11 mouse cellular contexts compared by ENCODE assay signal in the genomic region with DNA sequence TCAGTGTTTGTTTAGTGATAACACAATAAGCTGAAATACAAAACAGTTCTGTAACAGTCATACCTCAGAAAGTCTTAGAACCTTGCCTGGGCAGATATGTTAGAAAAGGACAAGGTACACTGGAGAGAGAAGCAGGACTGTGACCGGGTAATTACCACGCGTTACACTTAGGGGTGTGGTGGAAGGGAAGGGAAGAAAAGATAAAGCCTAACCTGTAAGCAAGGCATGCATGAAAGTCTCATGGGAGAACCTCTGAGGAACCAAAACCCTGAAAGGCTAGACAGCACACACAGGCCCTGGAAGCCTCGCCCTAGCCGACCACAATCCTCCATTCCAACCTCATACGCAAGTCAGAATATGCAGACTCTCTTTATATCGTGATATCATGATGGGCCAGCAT. TPM values are rescaled to one million over a fixed set of nuclear protein-coding genes. Genes with fewer than 3 reads are reported as not detected.
DNase-seq lines count a peak whose midpoint lies in the region; TF ChIP-seq lines count a peak whose summit lies in the region.
"Had no signal": no experiment of that assay in that cellular context is flagged by ENCODE, and none has a peak within 500 bp of the region (broad histone marks: within the 10 kb centered on the region; RNA-seq: fewer than 3 reads in every experiment).

No protein-coding gene starts in this region.

- H3K27ac ChIP-seq in heart, embryonic 10.5 days, result peak overlapping the region; percentile 36; the same call in 1 of the 2 replicates
- no peak overlapping the region for H3K27ac ChIP-seq in liver, adult 2 months (replicated peaks; ENCODE audit: insufficient read depth, low read depth, low read length)

- H3K36me3 ChIP-seq in heart, embryonic 10.5 days, result no peaks in the 10 kb centered on the region
- no peaks in the 10 kb centered on the region for H3K36me3 ChIP-seq in liver, adult 2 months (ENCODE audit: control insufficient read depth, insufficient read depth, low read length)

- DNase-seq in heart, embryonic 10.5 days (ENCODE audit: low spot score), result peak; percentile 80
- no peak for DNase-seq in heart, postnatal 36 days
- DNase-seq in MEL-GATA-1-ER (ENCODE audit: extremely low read depth, low read depth), result peak; percentile 45
- peak; percentile 29 for DNase-seq in liver, adult 2 months (ENCODE audit: extremely low read depth, low read depth, low spot score)
- peak; percentile 58 to 65 for DNase-seq in spleen, postnatal 36 days (ENCODE audit: low spot score in 2 of 2)
- DNase-seq in layer of hippocampus, adult 9-11 months, result no peak
- DNase-seq in urinary bladder, adult 2 months (ENCODE audit: low spot score), result no peak
- DNase-seq in adrenal gland, adult (ENCODE audit: inconsistent age in 2 of 2, low spot score in 1 of 2), result no peak
- DNase-seq: cerebellum, postnatal 36 days; kidney, postnatal 14 days; retina, postnatal 1 day had no signal

- 80% methylated on average over 7 of the region's 7 CpGs for WGBS in heart, embryonic 10.5 days
- WGBS in liver, adult 2 months, result 60% methylated on average over 7 of the region's 7 CpGs

- peaks cover 15% of the 10 kb centered on the region; the same call in 1 of the 2 replicates for H3K79me2 ChIP-seq in liver, adult 2 months (ENCODE audit: control insufficient read depth, insufficient read depth, low read length)

- H3K9me3 ChIP-seq in heart, embryonic 10.5 days, result no peaks in the 10 kb centered on the region

- no peak for TF ChIP-seq CTCF in liver, adult 2 months (IDR thresholded peaks at IDR 0.05; ENCODE audit: low read depth, low read length)

- TF ChIP-seq POLR2A in liver, adult 2 months (IDR thresholded peaks at IDR 0.05; ENCODE audit: extremely low read depth, insufficient read depth, low read length), result no peak

- intact Hi-C loops in heart, postnatal 36 days (cut with DNase I), result no loop called here

- peaks cover 11% of the 10 kb centered on the region; the same call in 1 of the 2 replicates for H3K4me1 ChIP-seq in heart, embryonic 10.5 days
- H3K4me1 ChIP-seq in liver, adult 2 months (ENCODE audit: control insufficient read depth, insufficient read depth, low read length), result peaks cover 7% of the 10 kb centered on the region; the same call in 1 of the 2 replicates

- H3K4me3 ChIP-seq in heart, embryonic 10.5 days, result no peak overlapping the region
- no peak overlapping the region for H3K4me3 ChIP-seq in liver, adult 2 months (ENCODE audit: insufficient read depth, low read depth, low read length)

- H3K27me3 ChIP-seq in heart, embryonic 10.5 days (ENCODE audit: insufficient read depth, poor library complexity, severe bottlenecking), result no peaks in the 10 kb centered on the region
- no peaks in the 10 kb centered on the region for H3K27me3 ChIP-seq in liver, adult 2 months (ENCODE audit: control insufficient read depth, insufficient read depth, low read length)

- H3K9ac ChIP-seq in liver, adult 2 months (ENCODE audit: low read depth, low read length), result no peak overlapping the region

RNA-seq across cellular contexts. Expression of gene Clcn3, which starts 26.3 kb away (rescaled TPM):
- 21.7 and 26.0 TPM in 2 replicates for polyA plus RNA-seq in heart, embryonic 10.5 days (2016; fragmentation: Nextera tagmentation; extraction: Ambion mirVana)
- 10 to 100 TPM; 33.6 to 34.3 TPM for total RNA-seq in heart, postnatal 36 days (2021)
- total RNA-seq in liver, adult 2 months (2014; rRNA removed), result 26.0 and 27.7 TPM in 2 replicates
- 8.9 and 9.8 TPM in 2 replicates for polyA plus RNA-seq in liver, adult 2 months (2012; rRNA removed)
- polyA plus RNA-seq in urinary bladder, adult 2 months (2012; rRNA removed), result 21.5 and 22.7 TPM in 2 replicates

RNA-seq across cellular contexts. Expression of gene Nek1, which starts 36.1 kb away (rescaled TPM):
- 12.8 and 13.7 TPM in 2 replicates for polyA plus RNA-seq in heart, embryonic 10.5 days (2016; fragmentation: Nextera tagmentation; extraction: Ambion mirVana)
- 1 to 10 TPM; 8.0 to 9.4 TPM for total RNA-seq in heart, postnatal 36 days (2021)
- total RNA-seq in liver, adult 2 months (2014; rRNA removed), result 7.0 and 7.7 TPM in 2 replicates
- 2.0 and 3.1 TPM in 2 replicates for polyA plus RNA-seq in liver, adult 2 months (2012; rRNA removed)
- polyA plus RNA-seq in urinary bladder, adult 2 months (2012; rRNA removed), result 8.8 and 10.9 TPM in 2 replicates

Comparison
In these comparisons a context has a peak if more than half of its experiments do, and no peak if none do; other contexts are left out.
1. DNase-seq: peak in heart, embryonic 10.5 days (single experiment), MEL-GATA-1-ER (single experiment), liver, adult 2 months (single experiment) and spleen, postnatal 36 days (2 of 2); none in heart, postnatal 36 days (0 of 2), layer of hippocampus, adult 9-11 months (single experiment), urinary bladder, adult 2 months (single experiment) and adrenal gland, adult (0 of 2).